Mouse (Mus musculus) heart, postnatal 25 days (tissue): ENCODE results near the gene Ldb1. TPM values are rescaled to one million over a fixed set of nuclear protein-coding genes. Genes with fewer than 3 reads are reported as not detected.

Experiments
- DNase-seq: peaks from one replicate; pipeline ENCODE4 v3.0.0; 2022; ENCODE audit warnings: low spot score
- intact Hi-C: fragments of 180-260 bp; cut with DNase I; formaldehyde crosslinking; loops from one replicate; pipeline ENCODE4 v1.15.1; 2025
- total RNA-seq, 2 experiments: library from RNA; stranded (reverse); gene quantifications; 2 replicates each; pipeline ENCODE4 v1.2.3; 2021

Ldb1 gene
- 10 to 100 TPM; 40.3 to 44.7 TPM for total RNA-seq

- intact Hi-C loops, result loop anchor here (1.0 kb wide), 1 partner anchor 11 kb away; no protein-coding TSS in a partner anchor
- peak; percentile 85 for DNase-seq
Measured at GRCm38 (mm10) chr19:46044993-46045695, at the start of gene Ldb1. Gene Ldb1, minus strand, starts transcription at chr19:46045214.

DNA sequence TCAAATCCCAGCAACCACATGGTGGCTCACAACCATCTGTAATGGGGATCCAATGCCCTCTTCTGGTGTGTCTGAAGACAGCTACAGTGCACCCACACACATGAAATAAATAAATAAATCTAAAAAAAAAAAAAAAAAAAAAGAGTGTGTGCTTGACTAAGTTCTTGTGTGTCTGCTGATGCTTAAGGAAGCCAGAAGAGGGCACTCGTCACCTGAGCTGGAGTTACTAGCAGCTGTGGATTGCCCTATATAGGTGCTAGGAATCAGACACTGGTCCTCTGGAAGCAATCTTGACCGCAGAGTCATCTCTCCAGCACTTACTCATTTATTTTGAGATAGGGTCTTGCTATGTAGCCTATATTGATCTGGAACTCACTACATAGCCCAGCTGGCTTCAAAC, 49.1 kb upstream of the Ldb1 start:
- DNase-seq, result no peak
- intact Hi-C loops, result no loop called here

GRCm38 (mm10) chr19:46091641-46092040, 46.6 kb upstream of the Ldb1 start:
- intact Hi-C loops, result no loop called here
- DNase-seq, result no peak

- DNase-seq, result peak; percentile 32
- intact Hi-C loops, result loop anchor here (5.0 kb wide), 1 partner anchor 164 kb away; no protein-coding TSS in a partner anchor
Measured at GRCm38 (mm10) chr19:46087871-46088270, 42.9 kb upstream of the Ldb1 start.

- no peak for DNase-seq
- intact Hi-C loops, result loop anchor here (5.0 kb wide), 1 partner anchor 166 kb away; no protein-coding TSS in a partner anchor
Measured at GRCm38 (mm10) chr19:46086337-46086736, 41.3 kb upstream of the Ldb1 start.

DNA sequence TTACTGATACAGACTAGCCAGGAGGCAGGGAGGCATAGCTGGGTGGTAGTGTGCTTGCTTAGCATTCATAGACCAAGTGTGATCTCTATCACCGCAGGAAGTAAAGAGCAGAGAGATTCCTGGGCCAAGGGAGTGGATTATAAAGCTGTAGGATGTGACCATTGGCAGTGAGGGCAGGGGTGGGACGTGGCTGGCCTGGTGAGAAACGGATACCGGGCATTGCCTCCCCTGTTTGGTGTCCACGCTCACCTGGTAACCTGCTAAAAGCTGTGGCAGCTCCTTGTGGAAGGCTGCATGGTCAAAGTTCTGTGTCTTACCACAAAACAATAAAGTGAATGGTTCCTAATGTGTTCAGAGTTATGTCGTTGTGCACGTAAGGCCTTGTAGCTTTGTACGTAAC, 40.2 kb upstream of the Ldb1 start:
- no peak for DNase-seq
- intact Hi-C loops, result loop anchor here (5.0 kb wide), 1 partner anchor 167 kb away; no protein-coding TSS in a partner anchor

DNA sequence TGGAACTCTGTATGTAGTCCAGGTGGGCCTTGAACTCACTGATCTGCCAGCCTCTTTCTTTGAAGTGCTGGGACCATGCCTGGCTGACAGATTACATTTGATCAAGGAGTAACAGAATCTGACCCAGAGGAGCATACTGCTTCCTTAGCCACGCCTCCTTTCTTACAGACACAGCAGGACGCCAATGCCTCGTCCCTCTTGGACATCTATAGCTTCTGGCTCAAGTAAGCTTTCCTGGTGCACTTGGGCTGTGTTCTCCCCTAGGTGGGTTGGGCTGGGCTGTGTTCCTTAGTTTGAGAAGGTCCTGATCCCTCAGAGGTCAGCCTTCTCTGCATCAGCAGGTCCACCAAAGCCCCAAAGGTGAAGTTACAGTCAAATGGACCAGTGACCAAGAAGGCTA, 33.5 kb upstream of the Ldb1 start:
- intact Hi-C loops, result no loop called here

DNA sequence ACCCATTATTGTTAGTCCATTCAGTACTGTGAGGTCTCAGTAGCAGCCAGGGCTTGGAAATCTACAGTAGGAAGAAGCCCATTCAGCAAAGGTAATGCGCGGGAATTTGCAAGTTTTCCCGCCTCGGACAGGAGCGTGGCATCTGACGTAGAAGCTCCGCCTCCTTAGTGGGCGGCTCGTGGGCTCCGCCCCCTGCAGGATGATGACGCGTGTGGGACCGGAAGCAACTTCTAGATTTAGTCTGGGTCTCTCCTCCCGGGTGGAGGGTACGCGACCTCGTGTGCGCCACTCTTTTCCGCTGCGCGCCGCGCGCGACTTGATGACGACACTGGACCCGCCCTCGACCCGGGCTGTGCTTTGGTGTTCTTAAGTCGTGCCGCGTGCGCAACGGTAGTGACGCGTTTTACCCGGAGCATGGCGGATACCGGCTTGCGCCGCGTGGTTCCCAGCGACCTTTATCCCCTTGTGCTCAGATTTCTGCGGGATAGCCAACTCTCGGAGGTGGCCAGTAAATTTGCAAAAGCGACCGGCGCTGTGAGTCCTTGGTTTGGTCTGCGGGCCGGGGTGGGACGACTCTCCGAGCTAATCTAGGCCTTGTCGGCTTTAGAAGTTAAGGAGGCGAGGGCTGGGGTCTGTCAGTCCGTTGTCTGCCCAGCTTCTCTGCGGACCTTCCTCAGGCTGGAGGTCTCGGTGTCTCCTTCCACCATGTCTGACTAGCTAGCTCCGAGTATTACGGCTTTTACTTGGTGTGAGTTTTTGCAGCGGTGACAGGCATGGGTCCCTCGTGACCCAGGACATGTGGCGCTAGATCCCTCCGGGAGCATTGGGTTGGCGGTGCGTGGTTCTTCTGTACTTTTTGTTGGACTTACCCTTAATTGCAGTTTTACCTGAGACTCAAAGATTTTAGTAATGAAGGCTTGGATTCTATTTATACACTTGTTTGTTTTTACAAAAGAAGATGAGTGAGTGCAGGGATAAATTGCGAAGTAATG, 30.9 kb upstream of the Ldb1 start, which contains the start of gene Nolc1:
Gene Nolc1, plus strand, starts transcription at position 248 of the 992 bp plus-strand sequence.
- intact Hi-C loops, result loop anchor here (1.0 kb wide), 1 partner anchor 19 kb away; no protein-coding TSS in a partner anchor
- DNase-seq, result peak; percentile 99

More for the DNA sequence above, 33.5 kb upstream of the Ldb1 start:
- no peak for DNase-seq

DNA sequence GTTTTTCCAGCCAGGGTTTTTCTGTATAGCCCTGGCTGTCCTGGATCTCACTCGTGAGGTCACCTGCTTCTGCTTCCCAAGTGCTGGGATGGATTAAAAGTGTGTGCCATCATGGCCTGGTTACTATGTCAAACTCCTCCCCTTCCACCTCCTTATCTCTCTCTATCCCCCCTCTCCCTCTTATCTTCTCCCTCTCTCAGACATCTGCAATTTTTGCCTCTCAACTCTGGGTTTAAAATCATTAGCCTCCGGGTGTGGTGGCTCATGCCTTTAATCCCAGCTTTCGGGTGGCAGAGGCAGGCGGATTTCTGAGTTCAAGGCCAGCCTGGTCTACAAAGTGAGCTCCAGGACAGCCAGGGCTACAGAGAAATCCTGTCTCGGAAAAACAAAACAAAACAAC, 29.3 kb upstream of the Ldb1 start:
- no peak for DNase-seq
- intact Hi-C loops, result no loop called here

DNA sequence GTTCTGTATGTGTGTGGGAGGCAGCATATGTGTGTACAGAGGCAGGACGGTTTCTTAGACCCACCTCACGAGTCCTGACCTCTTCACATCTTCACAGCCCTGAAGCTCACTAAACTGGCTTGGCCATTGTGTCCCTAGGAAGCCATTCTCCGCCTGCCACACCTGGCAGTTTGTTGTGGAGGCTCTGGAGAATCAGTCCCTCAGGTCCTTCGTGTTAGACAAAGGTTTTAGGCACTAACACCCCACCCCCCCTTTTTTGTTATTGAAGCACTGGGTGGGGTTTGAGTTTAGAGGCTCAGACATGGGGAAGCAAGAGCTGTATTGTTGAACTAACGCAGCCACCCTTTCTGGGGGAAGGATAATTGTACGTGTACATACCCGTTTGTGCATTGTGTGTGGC, 28.3 kb upstream of the Ldb1 start:
- no peak for DNase-seq
- intact Hi-C loops, result no loop called here

DNA sequence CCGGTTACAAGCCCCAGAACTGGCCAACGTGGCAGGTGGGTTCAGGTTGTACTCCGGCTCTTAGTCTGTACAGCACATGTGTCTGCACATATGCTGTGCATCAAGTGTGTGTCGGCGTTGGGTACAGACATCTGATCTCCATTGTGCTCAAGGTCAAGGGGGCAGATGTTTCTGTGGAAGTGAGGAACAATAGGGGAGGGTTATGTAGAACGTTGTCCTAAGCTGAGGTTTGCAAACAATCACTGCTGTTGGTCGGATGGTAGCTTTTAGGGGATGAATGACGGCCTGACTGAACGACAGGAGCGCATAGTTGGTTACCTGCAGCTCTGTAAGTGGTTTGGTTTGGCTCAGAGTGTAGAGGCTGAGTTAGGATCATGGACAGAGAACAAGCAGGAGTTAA, 23.0 kb upstream of the Ldb1 start:
- intact Hi-C loops, result no loop called here
- no peak for DNase-seq

- no peak for DNase-seq
- intact Hi-C loops, result no loop called here
Measured at GRCm38 (mm10) chr19:46060845-46061244, 15.8 kb upstream of the Ldb1 start.

DNA sequence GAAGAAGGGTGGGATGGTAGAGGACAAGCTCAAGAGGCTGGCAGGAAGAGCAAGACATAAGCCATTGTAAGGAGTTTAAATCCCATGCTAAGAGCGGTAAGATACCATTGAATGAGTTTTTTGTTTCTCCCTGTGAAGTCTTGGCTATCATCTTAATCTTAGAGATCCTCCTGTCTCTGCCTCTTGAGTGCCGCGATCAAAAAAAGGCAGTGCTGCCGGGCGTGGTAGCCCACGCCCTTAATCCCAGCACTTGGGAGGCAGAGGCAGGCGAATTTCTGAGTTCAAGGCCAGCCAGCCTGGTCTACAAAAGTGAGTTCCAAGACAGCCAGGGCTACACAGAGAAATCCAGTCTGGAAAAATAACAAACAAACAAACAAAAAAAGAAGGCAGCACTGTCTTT, 13.5 kb upstream of the Ldb1 start:
- DNase-seq, result no peak
- intact Hi-C loops, result no loop called here

- intact Hi-C loops, result loop anchor here (1.0 kb wide), 2 partner anchors 12 to 18 kb away; partner anchors contain the start of genes Ldb1 and Nolc1
- DNase-seq, result peak; percentile 74
Measured at GRCm38 (mm10) chr19:46056947-46057607, 12.1 kb upstream of the Ldb1 start.

- DNase-seq, result peak; percentile 92
- intact Hi-C loops, result loop anchor here (1.0 kb wide), 1 partner anchor 11 kb away; the partner anchor contains the start of gene Ldb1
Measured at GRCm38 (mm10) chr19:46056388-46056946, 11.5 kb upstream of the Ldb1 start.

DNA sequence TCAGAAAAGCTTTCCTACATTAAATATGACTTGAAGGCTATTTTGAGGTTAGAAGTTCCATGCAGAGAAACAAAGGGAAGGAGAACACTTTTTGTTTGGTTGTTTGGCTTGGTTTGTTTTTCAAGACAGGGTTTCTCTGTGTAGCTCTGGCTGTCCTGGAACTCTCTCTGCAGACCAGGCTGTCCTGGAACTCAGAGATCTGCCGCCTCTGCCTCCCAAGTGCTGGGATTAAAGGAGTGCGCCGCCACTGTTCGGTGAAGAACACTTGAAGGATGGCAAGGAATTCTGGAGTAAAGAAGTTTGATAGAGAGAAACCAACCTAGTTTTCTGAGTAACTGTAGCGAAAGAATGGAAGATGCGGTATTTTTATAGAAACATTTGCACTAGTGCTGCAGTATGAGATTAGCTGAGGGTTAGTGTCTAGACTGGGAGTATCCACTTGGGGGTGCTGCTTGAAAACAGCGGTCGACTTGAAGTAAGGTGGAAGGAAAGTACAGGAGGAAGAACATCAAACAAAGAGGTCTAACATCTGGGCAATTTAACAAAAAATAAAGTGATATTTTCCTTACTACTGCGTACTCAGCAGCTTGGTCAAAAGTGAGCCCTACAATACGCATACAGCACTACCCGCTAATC, 10.9 kb upstream of the Ldb1 start:
- no peak for DNase-seq
- intact Hi-C loops, result loop anchor here (1.0 kb wide), 1 partner anchor 11 kb away; the partner anchor contains the start of gene Ldb1

- DNase-seq, result no peak
- intact Hi-C loops, result no loop called here
Measured at GRCm38 (mm10) chr19:46050462-46050861, 5.4 kb upstream of the Ldb1 start.

DNA sequence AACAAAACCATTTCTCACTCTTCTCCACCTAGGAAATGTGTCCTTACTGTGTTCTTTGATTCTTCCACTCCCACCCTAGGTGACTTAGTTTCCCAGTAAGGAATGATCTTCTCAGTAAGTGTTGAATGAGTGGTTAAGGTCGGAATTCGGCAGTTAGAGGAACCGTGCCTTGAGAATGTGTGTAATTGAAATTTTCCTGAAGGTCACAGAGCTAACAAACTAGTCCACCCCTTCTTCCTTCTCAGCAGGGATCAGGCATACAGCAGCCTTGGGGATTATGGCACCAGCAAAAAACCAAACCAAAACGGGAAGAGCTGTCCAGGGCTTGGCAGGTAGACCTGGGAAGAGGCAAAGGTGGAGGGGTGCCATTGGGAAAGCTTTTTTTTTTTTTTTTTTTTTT, 4.1 kb upstream of the Ldb1 start:
- DNase-seq, result no peak
- intact Hi-C loops, result no loop called here

GRCm38 (mm10) chr19:46047426-46047825, 2.4 kb upstream of the Ldb1 start:
- intact Hi-C loops, result no loop called here

More at GRCm38 (mm10) chr19:46047426-46047825, 2.4 kb upstream of the Ldb1 start:
- no peak for DNase-seq
